Mouse (Mus musculus): Measurements from ENCODE around the gene Gapdh.

GRCm38 (mm10) chr6:125145479-125145951 lies 20.8 kb downstream of the Gapdh start:
- TF ChIP-seq CTCF (IDR thresholded peaks at IDR 0.05) (no peak), EP300 (IDR thresholded peaks at IDR 0.05; ENCODE audit: insufficient read depth, low read depth, low read length) (no peak), POLR2A (IDR thresholded peaks at IDR 0.05; ENCODE audit: insufficient read depth, low read depth, low read length) (no peak)

All from heart, adult 2 months (tissue).